Mouse (Mus musculus) MEL (cell line): ENCODE data around the gene Rbms3. TPM values are rescaled to one million over a fixed set of nuclear protein-coding genes. Genes with fewer than 3 reads are reported as not detected.

Source experiments
- DNase-seq: peaks from one replicate; pipeline ENCODE4 v3.0.0; 2011; ENCODE audit warnings: low read depth, low spot score
- H3K27ac ChIP-seq: 2 replicates; pipeline ENCODE4 v1.5.1; 2012; ENCODE audit warnings: low read depth, mild to moderate bottlenecking, control low read depth, low read length, moderate library complexity; ENCODE audit not compliant: control insufficient read depth
- H3K27me3 ChIP-seq, 2 experiments: fragments of 150-350 bp in 1 of 2; sonication (generic) in 1 of 2; 2 replicates each; pipeline ENCODE4 v1.6.1; 2012; ENCODE audit warnings: low read length in 2 of 2, mild to moderate bottlenecking in 2 of 2, improper control_type of control experiment in 1 of 2, moderate library complexity in 1 of 2; ENCODE audit not compliant: insufficient read depth in 2 of 2, control insufficient read depth in 1 of 2
- H3K36me3 ChIP-seq, 2 experiments: 2 replicates each; pipeline ENCODE4 v1.6.1; 2012 to 2014; ENCODE audit warnings: low read length in 2 of 2, improper control_type of control experiment in 1 of 2, inconsistent platforms in 1 of 2, mild to moderate bottlenecking in 1 of 2; ENCODE audit not compliant: insufficient read depth in 2 of 2, control insufficient read depth in 1 of 2
- H3K4me1 ChIP-seq, 2 experiments: fragments of 150-350 bp in 1 of 2; sonication (generic) in 1 of 2; 2 replicates each; pipeline ENCODE4 v1.6.1; 2012; ENCODE audit warnings: low read length in 2 of 2, improper control_type of control experiment in 1 of 2, mild to moderate bottlenecking in 1 of 2; ENCODE audit not compliant: insufficient read depth in 2 of 2, control insufficient read depth in 1 of 2
- H3K4me3 ChIP-seq, 2 experiments: fragments of 150-350 bp in 1 of 2; sonication (generic) in 1 of 2; 2 replicates each; pipeline ENCODE4 v1.5.1; 2012; ENCODE audit warnings: low read depth in 2 of 2, low read length in 2 of 2, mild to moderate bottlenecking in 2 of 2, moderate library complexity in 2 of 2, control low read depth in 1 of 2, improper control_type of control experiment in 1 of 2; ENCODE audit not compliant: control insufficient read depth in 1 of 2, insufficient read depth in 1 of 2
- H3K79me2 ChIP-seq: 2 replicates; pipeline ENCODE4 v1.6.1; 2012; ENCODE audit warnings: mild to moderate bottlenecking, low read length, moderate library complexity; ENCODE audit not compliant: control insufficient read depth, poor library complexity, insufficient read depth
- H3K9ac ChIP-seq: 2 replicates; pipeline ENCODE4 v1.6.1; 2012; ENCODE audit warnings: low read depth, mild to moderate bottlenecking, control low read depth, low read length, moderate library complexity; ENCODE audit not compliant: control insufficient read depth, poor library complexity, severe bottlenecking
- H3K9me3 ChIP-seq: fragments of 150-350 bp; sonication (generic); replicated peaks from 2 replicates; pipeline ENCODE4 v1.6.1; 2012; ENCODE audit warnings: mild to moderate bottlenecking, low read length, improper control_type of control experiment, moderate library complexity; ENCODE audit not compliant: insufficient read depth
- BHLHE40 ChIP-seq: IDR thresholded peaks from 2 replicates; pipeline ENCODE4 v1.6.1; 2012; ENCODE audit warnings: low read depth, mild to moderate bottlenecking, inconsistent platforms, low read length, improper control_type of control experiment, borderline replicate concordance
- CTCF ChIP-seq, 3 experiments: IDR thresholded peaks in 2 of 3; conservative IDR thresholded peaks in 1 of 3; 2 replicates each; pipeline ENCODE4 v1.5.1; 2011 to 2012; ENCODE audit warnings: low read length in 3 of 3, low read depth in 2 of 3, mild to moderate bottlenecking in 2 of 3, improper control_type of control experiment in 1 of 3, inconsistent platforms in 1 of 3, mixed read lengths in 1 of 3, moderate library complexity in 1 of 3; ENCODE audit not compliant: control insufficient read depth in 1 of 3, insufficient read depth in 1 of 3, poor library complexity in 1 of 3, severe bottlenecking in 1 of 3
- ETS1 ChIP-seq: IDR thresholded peaks from 2 replicates; pipeline ENCODE4 v1.6.1; 2012; ENCODE audit warnings: low read depth, mild to moderate bottlenecking, inconsistent platforms, low read length, improper control_type of control experiment, moderate library complexity
- GABPA ChIP-seq: IDR thresholded peaks from 2 replicates; pipeline ENCODE4 v1.6.1; 2012; ENCODE audit warnings: low read depth, mild to moderate bottlenecking, inconsistent platforms, low read length, improper control_type of control experiment, moderate library complexity
- MAX ChIP-seq: IDR thresholded peaks from 2 replicates; pipeline ENCODE4 v1.6.1; 2011; ENCODE audit warnings: low read length, improper control_type of control experiment
- MEF2A ChIP-seq: IDR thresholded peaks from 2 replicates; pipeline ENCODE4 v1.6.1; 2014; ENCODE audit warnings: low read depth, mild to moderate bottlenecking, inconsistent platforms, low read length, improper control_type of control experiment; ENCODE audit not compliant: poor library complexity, insufficient replicate concordance, severe bottlenecking; ENCODE audit errors: extremely low read depth
- NELFE ChIP-seq: IDR thresholded peaks from 2 replicates; pipeline ENCODE4 v1.6.1; 2011; ENCODE audit warnings: low read depth, low read length, improper control_type of control experiment
- POLR2AphosphoS2 ChIP-seq: IDR thresholded peaks from 2 replicates; pipeline ENCODE4 v1.6.1; 2011; ENCODE audit warnings: low read length, improper control_type of control experiment
- POLR2AphosphoS5 ChIP-seq: IDR thresholded peaks from 2 replicates; pipeline ENCODE4 v1.6.1; 2012; ENCODE audit warnings: low read depth, borderline replicate concordance, mild to moderate bottlenecking, inconsistent platforms, low read length, moderate library complexity, mixed read lengths
- RAD21 ChIP-seq: IDR thresholded peaks from 2 replicates; pipeline ENCODE4 v1.6.1; 2011; ENCODE audit warnings: mild to moderate bottlenecking, low read depth, low read length, improper control_type of control experiment
- SIN3A ChIP-seq: IDR thresholded peaks from 2 replicates; pipeline ENCODE4 v1.6.1; 2012; ENCODE audit warnings: low read length, improper control_type of control experiment, inconsistent platforms
- SMC3 ChIP-seq: IDR thresholded peaks from 2 replicates; pipeline ENCODE4 v1.6.1; 2011; ENCODE audit warnings: low read depth, low read length, improper control_type of control experiment
- TCF12 ChIP-seq: IDR thresholded peaks from 2 replicates; pipeline ENCODE4 v1.6.1; 2014; ENCODE audit warnings: low read depth, mild to moderate bottlenecking, inconsistent platforms, low read length, improper control_type of control experiment, moderate library complexity
- USF2 ChIP-seq, 2 experiments: IDR thresholded peaks; 2 replicates each; pipeline ENCODE4 v1.6.1; 2011 to 2012; ENCODE audit warnings: improper control_type of control experiment in 2 of 2, low read length in 2 of 2, borderline replicate concordance in 1 of 2, inconsistent platforms in 1 of 2, low read depth in 1 of 2, mild to moderate bottlenecking in 1 of 2; ENCODE audit not compliant: insufficient read depth in 1 of 2
- ZNF384 ChIP-seq: IDR thresholded peaks from 2 replicates; pipeline ENCODE4 v1.6.1; 2012; ENCODE audit warnings: low read depth, mild to moderate bottlenecking, inconsistent platforms, low read length, improper control_type of control experiment
- polyA plus RNA-seq, 2 experiments: library from polyadenylated mRNA; stranded (reverse) in 1 of 2; unstranded in 1 of 2; fragments of >175 nt in 1 of 2; fragments of >200 nt in 1 of 2; gene quantifications; 2 replicates each; pipeline versions ENCODE4 v1.2.1 to v1.2.4; 2012; ENCODE audit warnings: low replicate concordance in 2 of 2, low read depth in 1 of 2; ENCODE audit not compliant: insufficient read length in 2 of 2, insufficient read depth in 1 of 2, missing spikeins in 1 of 2
- total RNA-seq: library from RNA; depleted of rRNA; stranded (reverse); fragments of 300-350 nt; gene quantifications from 2 replicates; pipeline ENCODE4 v1.2.3, GENCODE M21; 2012

Gene Rbms3
- total and polyA plus RNA-seq, 3 experiments = not detected

GRCm38 (mm10) chr9:117484396-117484795 lies 145.3 kb downstream of the Rbms3 start:
- no peaks in the 10 kb centered on the region for H3K79me2 ChIP-seq
- peak in 2 of 3 experiments; percentile 28 to 31; a peak in 1 of 6 replicates for TF ChIP-seq CTCF (IDR thresholded peaks at IDR 0.05 in 2 of 3, conservative IDR thresholded peaks at IDR 0.05 in 1 of 3; ENCODE audit: control insufficient read depth in 1 of 3, insufficient read depth in 1 of 3, low read depth in 2 of 3, low read length in 3 of 3, poor library complexity in 1 of 3, severe bottlenecking in 1 of 3)
- TF ChIP-seq SIN3A = no peak
- TF ChIP-seq RAD21 = peak; percentile 28
- TF ChIP-seq GABPA = no peak
- no peak for TF ChIP-seq ETS1
- no peak for TF ChIP-seq POLR2AphosphoS5
- no peak for TF ChIP-seq TCF12
- peak; percentile 25 for TF ChIP-seq SMC3
- no peak for TF ChIP-seq USF2 (IDR thresholded peaks at IDR 0.05; ENCODE audit: borderline replicate concordance in 1 of 2, insufficient read depth in 1 of 2, low read depth in 1 of 2, low read length in 2 of 2)
- no peak for TF ChIP-seq BHLHE40
- TF ChIP-seq MAX = no peak
- TF ChIP-seq, all 39 proteins: peak for 3
- DNase-seq = peak; percentile 7
- Histone ChIP-seq H3K9me3 (no peaks in the 10 kb centered on the region), H3K27ac (no peak overlapping the region), H3K27me3 (no peaks in the 10 kb centered on the region; a peak in 1 of 4 replicates), H3K9ac (no peak overlapping the region), H3K4me3 (no peak overlapping the region), H3K36me3 (no peaks in the 10 kb centered on the region), H3K4me1 (no peaks in the 10 kb centered on the region)

- no peaks in the 10 kb centered on the region for H3K4me1 ChIP-seq
- H3K9ac ChIP-seq = no peak overlapping the region
- no peaks in the 10 kb centered on the region for H3K79me2 ChIP-seq
- H3K4me3 ChIP-seq = no peak overlapping the region
- no peak for TF ChIP-seq ZNF384
- no peak for TF ChIP-seq NELFE
- no peak for TF ChIP-seq SMC3
- TF ChIP-seq SIN3A = no peak
- no peak for TF ChIP-seq MEF2A
- H3K36me3 ChIP-seq = no peaks in the 10 kb centered on the region
- H3K9me3 ChIP-seq = no peaks in the 10 kb centered on the region
- no peak overlapping the region for H3K27ac ChIP-seq
- H3K27me3 ChIP-seq = no peaks in the 10 kb centered on the region
- no peak for DNase-seq
Observed at GRCm38 (mm10) chr9:117476753-117477152, 153.0 kb downstream of the Rbms3 start.

GRCm38 (mm10) chr9:117452816-117453215 lies 176.9 kb downstream of the Rbms3 start:
- no peak for DNase-seq
- no peaks in the 10 kb centered on the region for H3K79me2 ChIP-seq

More at GRCm38 (mm10) chr9:117452816-117453215, 176.9 kb downstream of the Rbms3 start:
- TF ChIP-seq POLR2AphosphoS2 = no peak
- TF ChIP-seq, all 39 proteins: peak for 0
- H3K27me3 ChIP-seq = no peaks in the 10 kb centered on the region
- H3K27ac ChIP-seq = no peak overlapping the region
- no peak overlapping the region for H3K4me3 ChIP-seq
- H3K36me3 ChIP-seq = no peaks in the 10 kb centered on the region
- H3K9me3 ChIP-seq = no peaks in the 10 kb centered on the region
- H3K4me1 ChIP-seq = no peaks in the 10 kb centered on the region
- H3K9ac ChIP-seq = no peak overlapping the region
